Mouse (Mus musculus): Measurements from ENCODE around the gene Dnm3. TPM values are rescaled to one million over a fixed set of nuclear protein-coding genes. Genes with fewer than 3 reads are reported as not detected.

Gene Dnm3
- polyA plus RNA-seq, 1 experiment from 2014 or later, result 18.7 TPM

DNA sequence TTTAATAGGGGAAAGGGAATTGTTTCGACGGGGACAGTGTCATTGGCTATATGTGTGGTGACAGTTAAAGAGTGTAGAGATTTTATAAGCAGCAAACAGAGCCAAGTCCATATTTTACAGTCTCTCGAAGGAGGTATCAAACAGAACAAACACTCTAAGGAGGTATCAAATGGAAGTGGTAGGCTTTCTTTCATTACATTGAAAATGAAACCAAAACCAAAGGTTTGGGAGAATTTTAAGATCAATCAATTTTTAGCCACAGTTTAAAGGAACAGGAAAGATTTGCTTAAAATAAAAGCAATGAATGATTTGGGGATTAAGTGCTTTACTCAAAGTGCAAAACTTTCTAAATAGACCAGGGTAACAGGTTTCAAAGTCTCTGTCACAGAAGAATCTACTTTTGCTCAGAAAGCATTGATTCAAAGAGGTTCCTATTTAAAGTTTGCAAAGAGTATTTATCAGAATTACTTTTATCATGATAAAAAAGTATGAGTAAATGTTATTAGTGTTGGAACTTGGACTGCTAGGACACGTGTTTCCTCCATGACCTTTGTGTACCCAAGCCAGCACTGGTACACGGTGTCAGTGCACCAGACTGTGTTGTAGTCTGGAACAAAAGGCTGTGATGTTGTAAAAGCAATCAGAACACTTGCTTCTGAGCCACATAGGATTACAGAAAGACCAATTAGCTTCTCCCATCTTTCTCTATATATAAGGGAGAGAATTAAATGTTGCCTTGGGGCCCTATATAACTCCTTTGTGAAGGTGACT, 526.6 kb downstream of the Dnm3 start:
- no peaks in the 10 kb centered on the region for H3K4me1 ChIP-seq (replicated peaks)
- no peaks in the 10 kb centered on the region for H3K9me3 ChIP-seq
- whole genome bisulfite sequencing, result 76% methylated on average over 5 of the region's 5 CpGs
- no peak overlapping the region for H3K9ac ChIP-seq (replicated peaks)
- no peak overlapping the region for H3K27ac ChIP-seq
- no peaks in the 10 kb centered on the region for H3K27me3 ChIP-seq
- H3K36me3 ChIP-seq, result no peaks in the 10 kb centered on the region
- no peak for ATAC-seq (ENCODE audit: insufficient number of reproducible peaks, insufficient read depth, low FRiP score, low TSS enrichment, low read depth)
- no peak overlapping the region for H3K4me2 ChIP-seq
- H3K4me3 ChIP-seq (replicated peaks), result no peak overlapping the region

GRCm38 (mm10) chr1:161942082-161942481, 535.8 kb downstream of the Dnm3 start:
- Histone ChIP-seq H3K4me3 (replicated peaks) (no peak overlapping the region), H3K27me3 (no peaks in the 10 kb centered on the region), H3K27ac (no peak overlapping the region), H3K36me3 (no peaks in the 10 kb centered on the region), H3K4me1 (replicated peaks) (no peaks in the 10 kb centered on the region), H3K4me2 (no peak overlapping the region), H3K9ac (replicated peaks) (no peak overlapping the region), H3K9me3 (no peaks in the 10 kb centered on the region)
- WGBS, result 78% methylated on average over 2 of the region's 2 CpGs
- ATAC-seq (ENCODE audit: insufficient number of reproducible peaks, insufficient read depth, low FRiP score, low TSS enrichment, low read depth), result no peak

MicroRNAs within 50 kb of the gene (microRNA counts, 519-probe panel; counts per million panel counts)
- microRNA mmu-miR-199a-3p (11,366 counts per million, percentile 100 among the panel's probes with 10 or more counts), microRNA mmu-miR-199a-5p (10,038 counts per million, percentile 99 among the panel's probes with 10 or more counts), microRNA mmu-miR-214 (6,326 counts per million, percentile 76 among the panel's probes with 10 or more counts)

Small RNAs within 50 kb of the gene (microRNA-seq; reads per million reads assigned to microRNA genes)
- 685 reads per million, percentile 72 among the genes with 10 or more reads in this experiment for gene Mir199a-2
- gene Mir214, result 48,115 reads per million, percentile 99 among the genes with 10 or more reads in this experiment

Other genes with a start within 250 kb of the Dnm3 start
- 32.6 and 32.8 TPM in 2 replicates for gene Mettl13, start 70.5 kb upstream of the Dnm3 start, polyA plus RNA-seq (2016; fragmentation: Nextera tagmentation; extraction: Ambion mirVana)
- 71.8 and 77.6 TPM in 2 replicates for gene Vamp4, start 92.5 kb upstream of the Dnm3 start, polyA plus RNA-seq (2016; fragmentation: Nextera tagmentation; extraction: Ambion mirVana)
- not detected in 2 replicates for gene Myoc, start 161.1 kb upstream of the Dnm3 start, polyA plus RNA-seq (2016; fragmentation: Nextera tagmentation; extraction: Ambion mirVana)
- not detected in 2 replicates for gene Myocos, start 180.2 kb upstream of the Dnm3 start, polyA plus RNA-seq (2016; fragmentation: Nextera tagmentation; extraction: Ambion mirVana)